Mouse (Mus musculus): ENCODE results near the gene Zfp410.

DNA sequence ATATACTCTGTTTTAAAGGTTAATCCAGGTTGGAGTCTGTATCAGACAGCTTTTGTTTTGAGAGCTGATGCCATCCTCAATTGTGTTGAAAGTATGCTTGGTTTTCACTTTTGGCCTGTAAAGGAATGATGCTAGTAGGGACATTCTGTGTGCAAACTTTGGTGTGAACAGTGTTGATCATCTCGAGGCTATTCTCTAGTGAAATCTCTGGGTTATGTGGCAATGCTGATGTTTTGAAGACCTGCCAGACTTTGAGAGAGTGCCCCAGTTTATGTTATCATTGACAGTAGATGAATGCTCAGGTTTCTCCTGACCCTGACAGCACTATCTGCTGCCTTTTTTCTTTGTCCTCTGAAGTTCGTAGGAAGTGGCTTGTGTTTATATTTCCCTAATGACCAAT is 46.2 kb downstream of the Zfp410 start:
- no peak for TF ChIP-seq CTCF (IDR thresholded peaks at IDR 0.05 in 2 of 3, conservative IDR thresholded peaks at IDR 0.05 in 1 of 3; ENCODE audit: control insufficient read depth in 1 of 3, insufficient read depth in 1 of 3, low read depth in 2 of 3, low read length in 3 of 3, poor library complexity in 1 of 3, severe bottlenecking in 1 of 3)
- no peak for TF ChIP-seq NRF1 (IDR thresholded peaks at IDR 0.05; ENCODE audit: insufficient read depth, low read depth, low read length, poor library complexity, severe bottlenecking)
- no peak for TF ChIP-seq TBP (IDR thresholded peaks at IDR 0.05; ENCODE audit: low read depth, low read length)
- TF ChIP-seq ETS1 (IDR thresholded peaks at IDR 0.05; ENCODE audit: low read depth, low read length) = no peak
- no peak for TF ChIP-seq MAX (IDR thresholded peaks at IDR 0.05; ENCODE audit: low read length)
- no peak for TF ChIP-seq MAZ (IDR thresholded peaks at IDR 0.05; ENCODE audit: low read depth, low read length)
- TF ChIP-seq NELFE (IDR thresholded peaks at IDR 0.05; ENCODE audit: low read depth, low read length) = no peak
- TF ChIP-seq CHD2 (IDR thresholded peaks at IDR 0.05; ENCODE audit: low read length) = no peak
- TF ChIP-seq EP300 (IDR thresholded peaks at IDR 0.05; ENCODE audit: low read depth in 1 of 2, low read length in 2 of 2) = no peak
- no peak for TF ChIP-seq POLR2A (IDR thresholded peaks at IDR 0.05; ENCODE audit: control insufficient read depth in 1 of 2, insufficient read depth in 1 of 2, low read depth in 1 of 2, low read length in 2 of 2, poor library complexity in 1 of 2)

Measured in MEL (cell line).